Mouse (Mus musculus): ENCODE data around the gene Crebl2.
A peak's percentile ranks its signal among the peaks of the same experiment; 100 is the strongest.

The Crebl2 gene

DNA sequence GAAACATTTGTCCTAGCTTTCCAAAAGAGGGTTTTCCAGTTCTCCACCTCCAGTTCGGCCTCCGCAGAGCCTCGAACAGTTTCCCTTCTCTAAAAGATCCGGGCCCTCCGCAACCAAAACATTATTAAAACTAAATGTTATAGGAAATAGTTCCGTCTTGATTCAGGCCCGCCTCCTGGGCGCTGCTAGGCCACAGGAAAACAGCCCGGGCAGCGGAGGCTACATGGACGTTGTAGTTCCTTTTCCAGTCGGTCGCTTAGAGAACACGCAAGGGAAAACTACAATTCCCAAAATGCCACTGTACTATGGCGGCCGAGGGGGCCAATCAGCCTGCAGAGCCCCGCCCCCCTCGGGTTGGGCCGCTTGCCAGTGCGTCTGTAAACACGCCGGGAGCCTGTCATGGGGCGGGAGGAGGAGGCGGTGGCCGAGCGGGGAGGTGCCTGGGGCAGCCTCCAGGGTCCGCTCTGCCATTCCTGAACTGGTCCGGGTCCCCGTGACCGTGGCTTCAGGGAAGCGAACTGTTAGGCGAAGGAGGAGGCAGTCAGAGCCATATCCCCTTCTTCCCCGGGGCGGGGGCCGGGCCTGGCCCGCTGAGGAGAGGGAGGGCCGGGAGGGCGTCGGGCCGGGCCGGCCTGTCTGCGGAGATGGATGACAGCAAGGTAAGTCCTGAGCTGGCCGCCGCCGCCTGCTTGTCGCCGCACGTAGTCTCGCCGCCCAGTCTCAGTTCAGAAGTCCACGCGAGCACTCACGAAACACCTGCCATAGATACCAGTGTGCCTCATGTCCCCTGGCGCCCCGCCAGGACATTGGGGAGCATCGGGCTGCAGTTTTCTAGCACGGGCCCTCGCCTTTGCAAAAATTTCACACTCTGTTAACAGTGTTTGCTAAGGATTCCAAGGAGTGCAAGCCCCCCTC, at the start of gene Crebl2:
Gene Crebl2 (plus strand): TSS at position 369 of the 915 bp plus-strand sequence.
- DNase-seq: peak; percentile 100

DNA sequence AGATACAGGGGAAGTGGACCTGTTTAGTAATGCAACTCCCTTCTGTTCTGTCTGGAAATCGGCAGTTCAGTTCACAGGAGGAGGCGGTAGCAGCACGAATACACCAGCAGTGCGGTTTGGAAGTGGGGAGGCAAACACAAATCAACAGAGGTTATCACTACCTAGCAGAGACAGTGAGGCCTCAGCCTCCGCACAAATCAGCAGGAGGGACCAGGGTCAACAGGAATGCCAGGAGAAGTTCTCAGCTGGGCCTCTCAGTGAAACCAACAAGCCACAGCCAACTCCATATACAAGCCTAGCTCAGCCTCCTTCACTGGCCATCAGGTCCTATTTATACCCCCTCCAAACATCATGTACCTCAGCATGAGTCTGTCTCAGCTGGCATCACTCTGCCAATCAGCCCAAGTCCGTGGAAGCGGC, 48.5 kb upstream of the Crebl2 start:
- no peak for DNase-seq

DNA sequence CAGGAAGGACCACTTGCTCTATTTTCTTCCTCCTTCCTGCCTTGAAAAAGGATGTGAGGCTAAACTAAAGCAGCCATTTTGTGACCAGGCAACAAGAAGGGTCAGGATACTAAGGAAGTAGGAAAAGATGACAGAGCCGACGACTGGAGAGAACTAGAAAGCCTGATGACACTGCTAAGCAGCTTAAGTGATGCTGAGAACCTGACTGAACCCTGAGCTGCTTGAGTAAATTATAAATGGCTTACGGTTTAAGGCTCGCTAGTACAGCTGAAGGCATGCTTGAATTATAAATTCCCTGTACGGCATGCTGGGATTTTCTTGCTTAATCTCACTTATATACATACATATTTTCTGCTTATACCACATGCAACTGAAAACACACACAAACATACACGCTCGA, 47.1 kb upstream of the Crebl2 start:
- no peak for DNase-seq

DNA sequence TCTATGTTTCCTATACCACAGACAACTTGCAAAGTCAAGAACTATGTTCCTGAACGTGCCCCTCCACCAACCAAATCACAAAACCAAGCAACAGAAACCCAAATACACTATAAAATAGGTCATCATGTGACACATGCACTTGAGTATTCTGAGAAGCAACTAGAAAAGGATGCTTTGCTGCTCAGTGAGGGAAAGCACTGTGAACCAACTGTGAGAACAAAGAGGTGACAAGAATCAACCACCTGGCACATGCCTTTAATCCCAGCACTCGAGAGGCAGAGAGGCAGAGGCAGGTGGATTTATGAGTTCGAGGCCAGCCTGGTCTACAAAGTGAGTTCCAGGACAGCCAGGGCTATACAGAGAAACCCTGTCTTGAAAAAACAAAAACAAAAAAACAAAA, 43.5 kb upstream of the Crebl2 start:
- DNase-seq: no peak

DNA sequence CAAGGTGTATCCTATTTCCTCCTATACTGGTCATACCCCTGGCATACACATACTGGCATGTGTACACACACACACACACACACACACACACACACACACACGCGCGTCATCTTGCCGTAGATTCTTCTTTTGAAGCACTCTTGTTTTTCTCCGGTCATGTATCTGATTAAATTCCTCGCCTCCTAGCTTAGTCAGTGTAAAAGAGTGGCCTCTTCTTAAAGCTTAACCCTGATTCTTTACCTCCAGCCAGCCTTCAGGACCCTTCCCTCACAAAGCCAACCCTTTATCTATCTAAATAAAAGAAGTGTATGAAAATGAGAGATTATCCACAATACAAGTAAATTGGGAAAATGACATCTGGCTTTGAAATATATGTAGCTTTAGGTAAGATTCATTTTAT, 40.9 kb upstream of the Crebl2 start:
- DNase-seq: no peak

DNA sequence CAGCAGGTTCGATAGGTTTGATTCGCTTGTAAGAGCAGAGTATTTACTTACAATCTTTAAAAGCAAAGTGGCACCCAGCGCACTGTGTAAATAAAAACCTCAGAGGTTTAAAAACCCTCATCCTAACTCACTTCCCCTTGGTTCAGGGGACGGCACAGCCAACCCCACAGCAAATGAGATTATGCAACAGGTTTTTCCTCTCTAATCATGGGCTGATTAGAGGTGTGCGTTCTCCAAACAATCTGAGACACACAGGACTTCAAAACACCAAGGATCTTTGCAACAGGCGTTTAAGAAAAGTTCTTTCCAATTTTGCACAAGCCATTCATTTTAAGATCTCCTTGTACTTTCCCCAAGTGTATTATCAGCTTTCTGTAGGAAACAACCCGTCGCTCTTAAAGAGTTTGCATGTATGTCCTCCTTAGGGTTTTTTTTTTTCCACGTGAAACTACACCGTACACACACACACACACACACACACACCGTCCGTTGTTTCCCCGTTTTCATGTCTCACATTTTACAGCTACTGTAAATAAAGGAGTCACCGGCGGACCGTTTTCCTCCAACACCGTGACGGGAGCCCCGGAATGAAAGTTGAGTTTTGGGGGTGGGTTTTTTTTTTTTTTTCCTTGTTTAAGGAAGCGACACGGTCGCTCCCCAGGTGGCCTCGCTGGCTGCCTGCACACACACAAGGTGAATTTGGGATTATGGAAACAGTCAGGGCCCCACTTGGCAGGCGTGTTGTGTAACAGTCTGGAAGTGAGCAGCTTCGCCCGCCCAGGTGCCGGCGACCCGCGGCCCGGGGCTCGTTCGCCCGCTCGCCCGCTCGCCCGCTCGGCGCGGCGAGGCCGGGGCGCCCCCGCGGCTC, 38.5 kb upstream of the Crebl2 start:
- peak; percentile 51 for DNase-seq

DNA sequence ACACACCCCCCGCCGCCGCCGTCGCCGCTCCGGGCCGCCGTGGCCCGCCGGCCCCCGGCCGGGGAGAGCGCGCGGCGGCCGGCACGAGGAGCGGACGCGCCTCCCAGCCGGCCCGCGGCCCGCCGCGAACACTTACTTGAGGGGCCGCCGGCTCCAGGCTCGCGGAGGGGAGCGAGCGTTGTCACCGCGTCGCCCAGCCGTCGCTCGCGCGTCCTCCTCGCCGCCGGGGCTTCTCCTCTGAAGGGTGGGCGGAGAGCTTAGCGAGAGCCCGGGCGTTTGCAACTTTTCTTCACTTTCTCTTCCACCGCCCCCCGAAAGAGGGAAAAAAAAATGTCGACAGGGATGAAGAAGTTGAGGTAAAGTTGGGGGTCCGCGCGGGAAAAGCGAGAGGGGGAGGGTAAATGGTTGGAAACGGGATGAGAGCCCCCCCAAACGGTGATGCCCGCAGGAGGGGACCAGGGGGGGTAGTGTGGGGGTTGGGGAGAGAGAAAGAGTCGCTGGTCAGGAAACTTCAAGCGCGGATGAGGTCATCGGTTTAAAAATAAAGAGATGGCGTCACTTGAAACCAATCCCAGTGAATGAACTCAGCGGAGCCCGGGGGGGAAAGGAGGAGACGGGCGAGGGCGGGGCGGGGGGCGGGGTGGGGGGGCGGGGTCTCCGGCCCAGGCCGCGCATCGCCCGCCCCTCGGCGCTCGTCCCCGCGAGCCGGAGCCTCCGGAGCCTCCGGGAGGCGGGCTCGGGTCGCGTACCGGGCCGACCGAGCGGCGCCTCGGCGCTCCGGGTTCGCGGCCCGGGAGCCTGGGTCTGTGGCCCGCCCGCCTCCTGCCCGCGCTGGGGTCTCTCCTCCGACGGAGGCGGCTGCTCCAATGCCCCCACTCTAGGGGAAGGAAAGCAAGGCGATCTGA, 37.6 kb upstream of the Crebl2 start, which contains the start of gene Dusp16:
Gene Dusp16 (minus strand): TSS at position 485 of the 905 bp plus-strand sequence.
- peak; percentile 97 for DNase-seq

DNA sequence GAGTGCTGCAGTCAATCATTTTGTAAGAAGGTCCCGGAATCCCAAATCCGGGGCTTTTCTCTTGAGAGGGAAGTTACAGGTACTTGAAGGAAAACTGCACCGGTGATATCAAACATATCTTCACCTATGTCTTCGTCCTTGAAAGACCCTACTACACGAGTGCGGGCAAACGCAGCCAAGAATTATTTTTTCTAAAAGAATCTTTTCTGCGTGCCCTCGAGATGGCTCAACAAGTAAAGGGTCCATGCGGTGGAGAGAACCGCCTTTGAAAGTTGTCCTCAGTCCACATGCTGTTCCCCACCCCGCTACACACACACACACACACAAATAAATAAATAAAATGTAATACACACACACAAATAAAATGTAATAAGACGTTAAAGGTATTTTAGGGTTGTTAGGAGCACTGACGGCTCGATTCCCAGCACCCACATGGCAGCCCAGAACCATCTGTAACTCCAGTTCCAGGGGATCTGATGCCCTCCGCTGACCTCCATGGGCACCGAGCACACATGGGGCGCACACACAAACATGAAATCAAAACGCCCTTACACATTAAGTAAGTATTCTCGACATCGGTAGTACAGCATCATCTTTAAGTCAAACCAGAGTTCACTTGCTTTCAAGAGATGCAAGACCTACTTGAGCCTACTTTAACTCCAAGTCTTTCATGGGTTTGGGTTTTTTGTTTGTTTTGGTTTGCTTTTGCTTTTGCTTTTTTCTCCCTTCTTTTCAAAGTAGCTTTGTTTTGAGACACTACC, 36.7 kb upstream of the Crebl2 start:
- DNase-seq: no peak

DNA sequence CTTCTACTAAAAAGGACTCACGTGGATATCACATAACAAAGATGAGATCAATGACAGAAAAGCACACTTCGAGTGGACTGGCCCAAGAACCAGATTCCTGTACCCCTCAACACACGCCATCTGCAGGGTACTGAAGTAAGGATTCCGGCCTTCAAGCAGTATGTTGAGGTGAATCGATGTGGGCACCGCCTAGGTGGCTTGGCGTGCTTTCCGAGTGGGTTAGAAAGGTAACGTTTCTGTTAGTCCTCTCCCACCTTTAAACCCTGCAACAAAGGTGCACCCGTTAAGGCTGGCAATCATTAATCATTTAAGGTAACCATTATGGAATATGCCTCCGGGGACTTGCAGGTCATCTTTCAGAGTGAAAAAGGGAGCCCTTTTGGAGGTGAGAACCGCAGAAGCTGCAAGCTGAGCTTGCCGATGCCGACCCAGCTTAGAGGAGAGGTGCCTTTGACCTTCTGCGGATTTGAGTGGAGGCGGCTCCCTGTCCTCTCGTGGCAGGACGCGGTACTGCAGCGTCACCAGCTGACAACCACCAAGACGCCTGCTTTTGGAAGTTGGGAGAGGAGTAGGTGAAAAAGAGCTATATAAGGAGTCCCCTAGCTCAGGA, 35.9 kb upstream of the Crebl2 start:
- DNase-seq: peak; percentile 90

DNA sequence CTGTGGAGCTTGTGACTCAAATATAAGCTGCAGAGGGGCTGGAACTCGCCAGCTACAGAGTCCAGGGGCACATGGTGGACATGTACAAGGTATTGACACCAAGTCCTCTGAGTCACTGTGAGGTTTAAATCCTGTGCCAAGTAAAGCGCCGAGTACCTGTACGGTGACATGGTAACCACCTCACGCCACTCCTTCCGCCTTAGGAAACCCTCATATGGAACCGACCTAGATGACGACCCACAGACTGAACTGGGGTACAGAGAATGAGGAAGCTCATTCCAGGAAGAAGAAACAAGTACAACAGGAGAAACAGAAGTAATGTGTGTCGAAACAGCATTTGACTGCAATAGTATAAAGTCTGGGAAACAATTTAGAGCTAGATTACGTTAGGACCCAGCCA, 33.7 kb upstream of the Crebl2 start:
- no peak for DNase-seq

DNA sequence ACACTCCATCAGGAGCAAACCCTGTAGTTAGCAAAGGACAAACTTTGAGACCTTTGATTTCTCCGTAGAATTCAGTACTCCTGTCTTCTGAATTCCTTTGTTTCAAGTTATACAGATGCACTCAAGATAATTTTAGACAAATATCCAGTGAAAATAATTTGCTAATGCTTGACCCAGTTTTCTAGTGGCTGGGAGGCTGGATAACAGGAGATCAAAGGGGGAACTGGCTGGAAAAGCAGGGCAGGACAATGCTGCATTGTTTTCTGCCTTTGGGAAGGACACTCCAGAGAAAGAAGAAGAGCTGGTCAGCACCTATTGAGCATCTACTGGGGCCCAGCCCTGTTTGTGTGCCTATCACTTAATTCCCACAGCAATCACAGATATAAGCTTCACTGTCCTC, 28.5 kb upstream of the Crebl2 start:
- no peak for DNase-seq

DNA sequence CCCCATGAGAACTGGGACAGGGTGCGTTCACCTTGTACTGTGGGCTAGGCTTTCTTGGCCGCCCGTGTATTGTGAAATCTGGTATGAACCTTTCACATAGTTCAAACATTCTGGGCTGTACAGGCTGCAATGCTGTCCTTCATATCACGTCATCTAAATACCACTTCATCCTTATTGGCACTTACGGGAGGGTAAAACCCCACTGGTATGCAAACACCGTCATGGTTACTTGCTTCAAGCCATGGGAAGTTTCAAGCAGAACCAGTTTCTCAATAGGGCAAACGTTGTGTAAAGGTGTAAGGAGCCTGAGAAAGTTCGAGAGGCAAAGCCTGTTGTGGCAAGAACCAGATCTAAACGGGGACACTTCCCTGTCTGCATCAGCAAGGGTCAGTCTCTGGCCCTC, 27.3 kb upstream of the Crebl2 start:
- DNase-seq: peak; percentile 66

DNA sequence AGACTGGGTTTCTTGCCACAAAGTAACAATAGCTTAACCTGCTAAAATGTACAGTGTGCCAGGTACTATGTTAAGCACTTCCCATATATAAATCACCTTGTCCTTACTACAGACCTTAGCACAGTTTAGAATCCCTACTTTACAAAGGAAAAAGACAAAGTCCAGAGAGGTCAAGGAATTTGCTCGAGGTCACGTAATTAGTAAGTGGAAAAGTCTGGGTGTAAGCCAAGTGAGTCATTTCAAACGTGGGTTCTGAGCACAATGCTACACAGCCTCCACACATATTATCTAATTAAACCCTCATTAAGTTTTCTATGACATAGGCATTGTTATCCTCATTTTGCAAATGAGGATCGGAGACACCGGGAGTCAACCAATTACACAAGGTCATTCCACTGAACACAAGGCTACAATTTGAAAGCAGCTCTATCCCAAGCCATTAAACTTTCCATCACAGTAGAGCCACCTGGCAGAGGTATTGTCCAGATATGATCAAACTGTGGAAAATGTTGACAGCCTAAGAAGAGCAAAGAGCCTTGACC, 25.1 kb upstream of the Crebl2 start:
- no peak for DNase-seq

DNA sequence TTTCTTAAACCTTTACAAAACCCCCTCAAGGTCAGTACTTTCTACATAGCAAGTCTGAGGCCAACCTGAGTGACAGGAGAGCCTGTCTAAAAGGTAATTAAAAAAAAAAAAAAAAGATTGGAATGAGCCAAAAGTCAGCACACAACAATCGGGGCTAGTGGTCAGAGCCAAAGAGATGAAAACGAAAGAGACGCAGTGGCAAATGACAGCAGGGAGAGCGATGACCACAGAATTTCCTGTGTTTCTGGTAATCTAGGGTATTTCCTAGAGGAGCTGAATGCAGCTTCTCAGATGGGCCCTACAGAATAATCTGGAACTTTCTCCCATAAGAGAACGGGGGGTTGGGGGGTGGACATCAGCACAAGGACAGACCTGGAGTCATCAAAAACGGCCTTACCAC, 23.8 kb upstream of the Crebl2 start:
- DNase-seq: no peak

DNA sequence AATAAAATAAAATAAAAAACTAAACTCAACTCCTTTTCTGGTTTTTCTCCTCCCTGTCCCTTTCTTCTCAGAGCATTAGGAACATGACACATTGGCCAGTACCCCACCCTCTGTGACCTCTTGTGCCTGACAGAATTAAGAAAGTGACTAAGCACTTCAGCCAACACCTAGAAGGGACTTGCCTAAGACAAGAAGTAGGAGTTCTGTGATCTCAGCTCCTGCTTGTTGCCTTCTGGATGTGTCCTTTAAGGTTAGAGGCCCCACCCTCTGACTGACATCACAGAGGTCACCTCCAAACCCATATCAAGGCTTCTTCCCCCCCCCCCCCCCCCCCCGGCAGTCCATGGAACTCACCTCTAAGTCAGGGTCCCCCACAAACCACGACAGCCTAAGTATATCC, 22.9 kb upstream of the Crebl2 start:
- no peak for DNase-seq

DNA sequence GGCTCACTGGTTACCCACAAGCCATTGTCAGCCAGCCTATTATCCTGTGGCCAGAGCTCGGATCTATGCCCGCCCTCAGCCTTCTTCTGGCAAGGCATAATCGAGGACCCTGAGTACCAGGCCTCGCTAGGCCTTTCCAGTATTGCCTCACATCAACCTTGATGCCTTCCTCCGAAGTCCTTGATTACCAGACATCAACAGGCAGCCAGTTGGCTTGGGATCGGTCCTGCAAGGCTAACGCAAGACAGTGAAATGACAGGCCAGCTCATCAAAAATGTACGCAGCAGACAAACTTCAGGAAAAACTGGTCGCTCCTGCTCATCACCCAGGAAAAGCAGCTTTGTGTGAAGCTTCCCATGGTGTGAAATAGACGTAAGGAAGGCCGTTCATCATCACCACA, 22.2 kb upstream of the Crebl2 start:
- no peak for DNase-seq

DNA sequence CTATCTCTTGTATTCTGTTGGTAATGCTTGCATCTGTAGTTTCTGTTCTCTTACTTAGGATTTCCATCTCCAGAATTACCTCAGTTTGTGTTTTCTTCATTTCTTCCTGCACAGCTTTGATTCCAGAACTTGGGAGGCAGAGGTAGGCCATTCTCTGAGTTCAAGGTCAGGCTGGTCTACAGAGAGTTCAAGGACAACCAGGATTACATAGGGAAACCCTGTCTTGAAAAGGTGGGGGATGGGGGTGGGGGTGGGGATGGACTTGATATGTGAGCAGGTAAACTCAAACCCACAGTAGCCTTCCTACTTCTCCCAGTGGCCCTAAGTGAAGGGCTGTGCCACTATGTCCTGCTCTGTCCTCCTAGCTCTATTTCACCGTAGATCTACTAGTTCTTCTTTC, 16.9 kb upstream of the Crebl2 start:
- no peak for DNase-seq

DNA sequence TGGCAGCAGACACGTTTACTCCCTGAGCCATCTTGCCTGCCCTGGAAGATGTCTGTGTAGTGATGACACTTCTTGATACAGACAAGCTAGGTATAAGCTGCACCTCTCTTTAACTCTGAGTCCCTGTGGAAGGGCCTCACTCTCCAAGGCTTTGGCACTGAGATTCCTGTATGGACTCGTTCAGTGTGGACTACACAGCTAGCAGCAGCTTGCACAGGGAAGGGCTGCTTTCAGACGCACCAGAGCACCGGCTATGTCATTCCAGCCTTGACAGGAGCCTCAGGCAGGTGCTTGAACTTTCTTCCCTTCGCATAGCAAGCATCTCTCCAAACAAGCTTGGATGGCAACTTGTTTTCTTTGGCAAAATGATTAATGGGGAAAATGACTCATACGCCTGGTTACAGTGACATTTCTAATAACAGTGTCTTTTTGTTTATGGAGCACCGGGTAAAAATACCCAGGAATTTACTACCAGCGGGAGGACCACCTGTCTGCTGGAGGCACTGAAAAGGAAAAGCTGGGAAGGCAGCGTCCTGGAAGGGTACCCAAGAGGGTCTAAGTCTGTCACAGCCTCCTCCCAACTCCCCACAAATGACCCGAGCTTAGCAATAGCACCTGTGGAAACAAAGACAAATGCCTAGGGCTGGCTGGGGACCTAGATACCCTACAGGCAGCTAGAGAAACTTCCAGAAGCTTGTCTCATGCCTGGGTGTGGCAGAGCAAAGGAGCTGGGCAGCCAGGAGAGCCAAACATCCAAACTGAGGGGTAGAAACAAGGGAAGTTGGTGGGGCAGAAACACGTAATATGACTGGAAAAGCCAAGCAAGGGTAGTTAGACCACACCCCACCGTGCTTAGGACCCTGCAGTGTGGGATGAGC, 12.7 kb upstream of the Crebl2 start:
- no peak for DNase-seq

DNA sequence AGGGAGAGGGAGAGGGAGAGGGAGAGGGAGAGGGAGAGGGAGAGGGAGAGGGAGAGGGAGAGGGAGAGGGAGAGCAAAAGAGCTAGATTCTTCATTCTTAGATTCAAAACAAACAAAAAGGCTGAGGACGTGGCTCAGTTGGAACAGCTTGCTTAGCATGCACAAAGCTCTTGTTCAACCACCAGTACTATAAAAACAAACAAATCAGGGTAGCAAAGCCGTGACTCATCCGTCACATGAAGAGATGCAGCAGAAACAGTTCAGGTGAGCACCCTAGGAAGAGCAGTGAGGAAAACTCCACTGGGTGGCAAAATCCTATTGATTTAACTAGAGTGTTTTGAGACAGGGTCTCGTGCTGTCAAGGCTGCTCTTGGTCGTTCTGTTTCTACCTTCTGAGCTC, 10.2 kb upstream of the Crebl2 start:
- DNase-seq: no peak

DNA sequence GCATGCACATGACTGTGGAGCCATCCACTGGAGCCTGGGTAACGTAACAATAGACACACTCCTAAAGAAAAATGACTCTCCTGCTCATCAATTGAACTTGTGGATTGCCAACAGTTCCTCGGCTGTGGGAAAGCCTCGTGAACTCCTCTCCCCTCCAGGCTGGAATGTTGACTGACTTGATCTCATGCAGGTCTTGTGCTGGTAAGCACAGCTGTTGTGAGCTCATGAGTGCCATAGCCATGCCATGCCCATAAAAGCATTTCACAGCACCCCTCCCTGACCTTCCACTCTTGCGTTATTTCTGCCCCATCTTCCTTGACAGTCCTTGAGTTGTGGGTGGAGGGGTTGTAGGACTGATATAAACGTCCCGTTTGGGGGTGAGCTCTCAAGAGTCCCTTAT, 9.5 kb upstream of the Crebl2 start:
- DNase-seq: no peak

All from lung, postnatal 10 days (tissue).